In the genomic region with DNA sequence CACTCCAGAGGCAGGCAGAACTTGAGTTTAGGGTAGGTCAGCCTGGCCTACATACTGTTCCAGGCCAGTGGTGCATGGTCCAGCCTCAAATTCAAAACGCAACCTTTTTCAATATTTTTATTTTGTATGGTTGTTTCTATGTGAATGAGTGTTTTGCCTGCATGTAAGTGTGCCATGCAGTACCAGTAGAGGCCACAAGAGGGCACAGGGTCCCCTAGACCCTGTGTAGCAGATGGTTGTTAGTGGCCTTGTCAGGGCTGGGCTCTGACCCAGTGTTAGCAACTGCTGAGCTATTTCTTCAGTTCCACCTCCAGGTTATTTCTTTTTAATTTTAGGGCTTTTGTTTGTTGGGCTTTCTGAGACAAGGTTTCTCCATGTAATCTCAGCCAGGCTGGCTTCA, we compare ENCODE assay signal across 8 mouse cellular contexts. TPM values are rescaled to one million over a fixed set of nuclear protein-coding genes. Genes with fewer than 3 reads are reported as not detected.
DNase-seq lines count a peak whose midpoint lies in the region; ATAC-seq and TF ChIP-seq lines count a peak whose summit lies in the region.

No protein-coding gene starts in this region.

- DNase-seq in kidney, adult 11 months, result peak; percentile 37
- DNase-seq in embryo, embryonic 10.5 days (ENCODE audit: low spot score), result peak; percentile 89
- DNase-seq in gastrocnemius, postnatal 4 days (ENCODE audit: low spot score in 2 of 2), result peak; percentile 63 to 82
- DNase-seq in limb, embryonic 14.5 days (ENCODE audit: low spot score), result peak; percentile 86
- DNase-seq in spleen, postnatal 14 days (ENCODE audit: low spot score in 2 of 2), result peak; percentile 57 to 78

- no peak overlapping the region for H3K4me2 ChIP-seq in kidney, embryonic 14.5 days (replicated peaks; ENCODE audit: low read depth, low read length)
- H3K4me2 ChIP-seq in intestine, postnatal 0 days (replicated peaks; ENCODE audit: low read depth), result no peak overlapping the region
- no peak overlapping the region for H3K4me2 ChIP-seq in limb, embryonic 14.5 days (replicated peaks; ENCODE audit: low read depth, low read length, severe bottlenecking)

- H3K36me3 ChIP-seq in kidney, embryonic 14.5 days (ENCODE audit: control insufficient read depth, insufficient read depth, low read length), result peaks cover 17% of the 10 kb centered on the region
- H3K36me3 ChIP-seq in intestine, postnatal 0 days (ENCODE audit: control insufficient read depth, insufficient read depth), result peaks cover 38% of the 10 kb centered on the region
- peaks cover 34% of the 10 kb centered on the region for H3K36me3 ChIP-seq in limb, embryonic 14.5 days (ENCODE audit: control insufficient read depth, insufficient read depth, low read length)

- no peak overlapping the region for H3K4me3 ChIP-seq in kidney, embryonic 14.5 days (ENCODE audit: low read length)
- no peak overlapping the region for H3K4me3 ChIP-seq in intestine, postnatal 0 days (ENCODE audit: low read depth, low read length)
- no peak overlapping the region for H3K4me3 ChIP-seq in limb, embryonic 14.5 days (replicated peaks; ENCODE audit: low read length)

- H3K9me3 ChIP-seq in kidney, embryonic 14.5 days (ENCODE audit: control insufficient read depth, low read length), result no peaks in the 10 kb centered on the region
- H3K9me3 ChIP-seq in intestine, postnatal 0 days (ENCODE audit: control insufficient read depth), result no peaks in the 10 kb centered on the region
- no peaks in the 10 kb centered on the region for H3K9me3 ChIP-seq in limb, embryonic 14.5 days (ENCODE audit: control insufficient read depth, low read length)

- peak; percentile 95 for TF ChIP-seq CTCF in intestine, postnatal 0 days (IDR thresholded peaks at IDR 0.05; ENCODE audit: low read depth)

- H3K27ac ChIP-seq in kidney, embryonic 14.5 days (ENCODE audit: low read depth, low read length), result no peak overlapping the region
- H3K27ac ChIP-seq in intestine, postnatal 0 days (ENCODE audit: low read depth, low read length), result no peak overlapping the region
- H3K27ac ChIP-seq in limb, embryonic 14.5 days (replicated peaks; ENCODE audit: low read depth, low read length), result no peak overlapping the region

- ATAC-seq in kidney, embryonic 14.5 days (ENCODE audit: low FRiP score, low TSS enrichment), result no peak; the same call in 1 of the 2 replicates
- peak; percentile 73 for ATAC-seq in intestine, postnatal 0 days
- ATAC-seq in limb, embryonic 14.5 days (ENCODE audit: low FRiP score, low read depth), result peak; percentile 75; the same call in 1 of the 2 replicates
- peak; percentile 87 for ATAC-seq in monocyte, adult 5-6 weeks (replicated peaks; ENCODE audit: insufficient number of reproducible peaks, low FRiP score, low TSS enrichment, poor library complexity, severe bottlenecking)

- 9% methylated on average over 1 of the region's 1 CpGs for WGBS in kidney, embryonic 14.5 days
- WGBS in intestine, postnatal 0 days, result 28% methylated on average over 1 of the region's 1 CpGs
- WGBS in limb, embryonic 14.5 days, result 4% methylated on average over 1 of the region's 1 CpGs

- no peaks in the 10 kb centered on the region for H3K4me1 ChIP-seq in kidney, embryonic 14.5 days (ENCODE audit: control insufficient read depth, insufficient read depth, low read length)
- H3K4me1 ChIP-seq in intestine, postnatal 0 days (replicated peaks; ENCODE audit: control insufficient read depth, insufficient read depth, low read length), result no peaks in the 10 kb centered on the region
- no peaks in the 10 kb centered on the region for H3K4me1 ChIP-seq in limb, embryonic 14.5 days (ENCODE audit: control insufficient read depth, insufficient read depth, low read length)

- no peaks in the 10 kb centered on the region for H3K27me3 ChIP-seq in kidney, embryonic 14.5 days (ENCODE audit: control insufficient read depth, insufficient read depth, low read length)
- H3K27me3 ChIP-seq in intestine, postnatal 0 days (replicated peaks; ENCODE audit: control insufficient read depth, insufficient read depth, low read length), result no peaks in the 10 kb centered on the region
- H3K27me3 ChIP-seq in limb, embryonic 14.5 days (ENCODE audit: control insufficient read depth, insufficient read depth, low read length), result no peaks in the 10 kb centered on the region

- H3K9ac ChIP-seq in kidney, embryonic 14.5 days (ENCODE audit: low read depth, low read length), result no peak overlapping the region
- H3K9ac ChIP-seq in intestine, postnatal 0 days (ENCODE audit: low read depth, low read length), result no peak overlapping the region
- H3K9ac ChIP-seq in limb, embryonic 14.5 days (ENCODE audit: low read depth, low read length, severe bottlenecking), result no peak overlapping the region

- TF ChIP-seq POLR2A in limb, embryonic 14.5 days (IDR thresholded peaks at IDR 0.05; ENCODE audit: borderline replicate concordance, extremely low read depth, insufficient read depth, insufficient read length), result no peak

RNA-seq across cellular contexts. Expression of gene Zbtb8os, which starts 15.1 kb away (rescaled TPM):
- 50.2 and 70.1 TPM in 2 replicates for polyA plus RNA-seq in kidney, embryonic 14.5 days (2014; fragmentation: Nextera tagmentation; extraction: Ambion mirVana)
- total RNA-seq in gastrocnemius, postnatal 4 days (2021), result 10 to 100 TPM; 28.2 to 28.8 TPM
- polyA plus RNA-seq in intestine, postnatal 0 days (2015; fragmentation: Nextera tagmentation; extraction: Ambion mirVana), result 92.9 and 94.5 TPM in 2 replicates
- 26.4 and 36.6 TPM in 2 replicates for polyA plus RNA-seq in limb, embryonic 14.5 days (2012; rRNA removed)
- polyA plus RNA-seq in limb, embryonic 14.5 days (2014; fragmentation: Nextera tagmentation; extraction: Ambion mirVana), result 44.4 TPM in 2 replicates
- 58.5 to 68.8 TPM (median 66.8 TPM) in 3 replicates for total RNA-seq in monocyte, adult 5-6 weeks (2017)

RNA-seq across cellular contexts. Expression of gene Rbbp4, which starts 15.5 kb away (rescaled TPM):
- polyA plus RNA-seq in kidney, embryonic 14.5 days (2014; fragmentation: Nextera tagmentation; extraction: Ambion mirVana), result 421 and 437 TPM in 2 replicates
- total RNA-seq in gastrocnemius, postnatal 4 days (2021), result 100 to 1,000 TPM; 166 to 179 TPM
- polyA plus RNA-seq in intestine, postnatal 0 days (2015; fragmentation: Nextera tagmentation; extraction: Ambion mirVana), result 159 and 175 TPM in 2 replicates
- polyA plus RNA-seq in limb, embryonic 14.5 days (2012; rRNA removed), result 112 and 128 TPM in 2 replicates
- polyA plus RNA-seq in limb, embryonic 14.5 days (2014; fragmentation: Nextera tagmentation; extraction: Ambion mirVana), result 331 and 346 TPM in 2 replicates
- total RNA-seq in monocyte, adult 5-6 weeks (2017), result 82.3 to 106 TPM (median 84.6 TPM) in 3 replicates

RNA-seq across cellular contexts. Expression of gene Zbtb8a, which starts 27.3 kb away (rescaled TPM):
- 7.9 and 13.3 TPM in 2 replicates for polyA plus RNA-seq in kidney, embryonic 14.5 days (2014; fragmentation: Nextera tagmentation; extraction: Ambion mirVana)
- 1 to 10 TPM; 6.7 to 7.5 TPM for total RNA-seq in gastrocnemius, postnatal 4 days (2021)
- 6.8 and 7.1 TPM in 2 replicates for polyA plus RNA-seq in intestine, postnatal 0 days (2015; fragmentation: Nextera tagmentation; extraction: Ambion mirVana)
- polyA plus RNA-seq in limb, embryonic 14.5 days (2012; rRNA removed), result 16.2 and 16.8 TPM in 2 replicates
- 5.6 and 7.1 TPM in 2 replicates for polyA plus RNA-seq in limb, embryonic 14.5 days (2014; fragmentation: Nextera tagmentation; extraction: Ambion mirVana)
- 1.7 to 7.3 TPM (median 4.5 TPM) in 3 replicates for total RNA-seq in monocyte, adult 5-6 weeks (2017)

Comparison
In these comparisons a context has a peak if more than half of its experiments do, and no peak if none do; other contexts are left out.
1. DNase-seq: peak in every context shown above with its lines; median percentile 89 in embryo, embryonic 10.5 days; 86 in limb, embryonic 14.5 days; 72 in gastrocnemius, postnatal 4 days; 68 in spleen, postnatal 14 days; 37 in kidney, adult 11 months.